Mouse (Mus musculus) kidney, postnatal 0 days (tissue): Measurements from ENCODE around the gene Macrod2. TPM values are rescaled to one million over a fixed set of nuclear protein-coding genes. Genes with fewer than 3 reads are reported as not detected.

Experiments used
- ATAC-seq: fragments of 200-750 bp; cut with Nextera tagmentation; replicated peaks from 2 replicates; pipeline ENCODE4 v1.8.0; 2017; ENCODE audit warnings: low read depth, moderate number of reproducible peaks, moderate TSS enrichment, moderate library complexity; ENCODE audit not compliant: low FRiP score
- DNase-seq: peaks from one replicate; pipeline ENCODE4 v3.0.0-alpha.2; 2016; ENCODE audit warnings: low spot score
- H3K27ac ChIP-seq: fragments of 300-500 bp; sonication (generic); 2 replicates; pipeline ENCODE4 v1.5.1; 2014; ENCODE audit warnings: mild to moderate bottlenecking
- H3K27me3 ChIP-seq: fragments of 300-500 bp; sonication (generic); 2 replicates; pipeline ENCODE4 v1.6.1; 2014; ENCODE audit warnings: low read length, mixed read lengths; ENCODE audit not compliant: insufficient read depth
- H3K36me3 ChIP-seq: fragments of 300-500 bp; sonication (generic); 2 replicates; pipeline ENCODE4 v1.6.1; 2014; ENCODE audit warnings: low read length, mixed read lengths; ENCODE audit not compliant: insufficient read depth
- H3K4me1 ChIP-seq: fragments of 300-500 bp; sonication (generic); replicated peaks from 2 replicates; pipeline ENCODE4 v1.6.1; 2014; ENCODE audit warnings: antibody characterized with exemption, low read length, mixed read lengths; ENCODE audit not compliant: insufficient read depth
- H3K4me2 ChIP-seq: fragments of 300-500 bp; sonication (generic); 2 replicates; pipeline ENCODE4 v1.6.1; 2014; ENCODE audit warnings: mild to moderate bottlenecking, low read length, moderate library complexity, mixed read lengths
- H3K4me3 ChIP-seq: fragments of 300-500 bp; sonication (generic); replicated peaks from 2 replicates; pipeline ENCODE4 v1.5.1; 2014; ENCODE audit warnings: low read depth, low read length
- H3K9ac ChIP-seq: fragments of 300-500 bp; sonication (generic); 2 replicates; pipeline ENCODE4 v1.6.1; 2014; ENCODE audit warnings: low read depth, low read length
- H3K9me3 ChIP-seq: fragments of 300-500 bp; sonication (generic); replicated peaks from 2 replicates; pipeline ENCODE4 v1.6.1; 2016; ENCODE audit warnings: low read length, inconsistent platforms, mixed read lengths
- CTCF ChIP-seq: IDR thresholded peaks from 2 replicates; pipeline ENCODE4 v1.5.1; 2016; ENCODE audit warnings: antibody characterized with exemption, low read depth, mild to moderate bottlenecking, moderate library complexity
- WGBS: fragments of 180-500 bp; shearing (Covaris S2); extraction: QIAGEN DNeasy Blood & Tissue Kit; methylation state at CpG from one replicate; pipeline ENCODE4 v1.1.7; 2014; 5-methylcytosine and 5-hydroxymethylcytosine counted together
- polyA plus RNA-seq: library from polyadenylated mRNA; unstranded; fragments of >200 nt; fragmentation: Nextera tagmentation; extraction: Ambion mirVana; gene quantifications from 2 replicates; pipeline ENCODE4 v1.2.1, GENCODE M21; 2015

The Macrod2 gene
- polyA plus RNA-seq, 1 experiment from 2014 or later = 28.6 TPM

GRCm38 (mm10) chr2:141073981-141074855, 679.1 kb downstream of the Macrod2 start:
- WGBS = 88% methylated on average over 8 of the region's 8 CpGs

GRCm38 (mm10) chr2:141078221-141078620, 683.1 kb downstream of the Macrod2 start:
- H3K36me3 ChIP-seq = no peaks in the 10 kb centered on the region
- DNase-seq (no peak), ATAC-seq (no peak)
- no peak overlapping the region for H3K27ac ChIP-seq
- no peak for TF ChIP-seq CTCF
- H3K27me3 ChIP-seq = no peaks in the 10 kb centered on the region
- no peaks in the 10 kb centered on the region for H3K9me3 ChIP-seq
- H3K9ac ChIP-seq = no peak overlapping the region
- H3K4me1 ChIP-seq = no peaks in the 10 kb centered on the region
- H3K4me3 ChIP-seq = no peak overlapping the region
- H3K4me2 ChIP-seq = no peak overlapping the region

More at GRCm38 (mm10) chr2:141073981-141074855, 679.1 kb downstream of the Macrod2 start:
- Histone ChIP-seq H3K27me3 (no peaks in the 10 kb centered on the region), H3K4me3 (no peak overlapping the region), H3K9me3 (no peaks in the 10 kb centered on the region), H3K36me3 (no peaks in the 10 kb centered on the region), H3K4me1 (no peaks in the 10 kb centered on the region), H3K4me2 (no peak overlapping the region), H3K27ac (no peak overlapping the region), H3K9ac (no peak overlapping the region)
- DNase-seq = no peak
- ATAC-seq = no peak
- no peak for TF ChIP-seq CTCF

GRCm38 (mm10) chr2:141091320-141091719, 696.2 kb downstream of the Macrod2 start:
- H3K4me1 ChIP-seq = no peaks in the 10 kb centered on the region
- H3K4me3 ChIP-seq = no peak overlapping the region
- no peak overlapping the region for H3K4me2 ChIP-seq
- no peak overlapping the region for H3K27ac ChIP-seq
- no peak for ATAC-seq
- WGBS = 83% methylated on average over 3 of the region's 3 CpGs
- H3K9me3 ChIP-seq = no peaks in the 10 kb centered on the region
- H3K27me3 ChIP-seq = no peaks in the 10 kb centered on the region
- DNase-seq = no peak
- H3K36me3 ChIP-seq = no peaks in the 10 kb centered on the region
- TF ChIP-seq CTCF = no peak
- no peak overlapping the region for H3K9ac ChIP-seq

- Histone ChIP-seq H3K4me1 (no peaks in the 10 kb centered on the region), H3K9me3 (no peaks in the 10 kb centered on the region), H3K9ac (no peak overlapping the region), H3K36me3 (no peaks in the 10 kb centered on the region), H3K4me2 (no peak overlapping the region), H3K27me3 (no peaks in the 10 kb centered on the region), H3K27ac (no peak overlapping the region), H3K4me3 (no peak overlapping the region)
- ATAC-seq = no peak
- no peak for DNase-seq
- no peak for TF ChIP-seq CTCF
- WGBS = 70% methylated on average over 1 of the region's 1 CpGs
Measured at GRCm38 (mm10) chr2:141117579-141117978, 722.5 kb downstream of the Macrod2 start.

- Histone ChIP-seq H3K27me3 (no peaks in the 10 kb centered on the region), H3K4me3 (no peak overlapping the region), H3K4me1 (no peaks in the 10 kb centered on the region), H3K9ac (no peak overlapping the region), H3K4me2 (no peak overlapping the region), H3K36me3 (no peaks in the 10 kb centered on the region), H3K9me3 (no peaks in the 10 kb centered on the region), H3K27ac (no peak overlapping the region)
- TF ChIP-seq CTCF = no peak
- WGBS = 68% methylated on average over 1 of the region's 1 CpGs
- ATAC-seq (no peak), DNase-seq (no peak)
Measured at GRCm38 (mm10) chr2:141123875-141124274, 728.8 kb downstream of the Macrod2 start.

- Histone ChIP-seq H3K4me1 (no peaks in the 10 kb centered on the region), H3K4me2 (no peak overlapping the region), H3K27ac (no peak overlapping the region), H3K4me3 (no peak overlapping the region), H3K27me3 (no peaks in the 10 kb centered on the region), H3K36me3 (no peaks in the 10 kb centered on the region), H3K9me3 (no peaks in the 10 kb centered on the region), H3K9ac (no peak overlapping the region)
- ATAC-seq = peak; percentile 68
- DNase-seq = no peak
- TF ChIP-seq CTCF = no peak
Measured at GRCm38 (mm10) chr2:141125638-141126037, 730.5 kb downstream of the Macrod2 start.

- ATAC-seq (no peak), DNase-seq (no peak)
- WGBS = 37% methylated on average over 2 of the region's 2 CpGs
- no peak overlapping the region for H3K9ac ChIP-seq
- TF ChIP-seq CTCF = no peak
- H3K4me2 ChIP-seq = no peak overlapping the region
- H3K9me3 ChIP-seq = no peaks in the 10 kb centered on the region
- H3K4me3 ChIP-seq = no peak overlapping the region
- no peaks in the 10 kb centered on the region for H3K27me3 ChIP-seq
- no peaks in the 10 kb centered on the region for H3K4me1 ChIP-seq
- H3K36me3 ChIP-seq = no peaks in the 10 kb centered on the region
- no peak overlapping the region for H3K27ac ChIP-seq
Measured at GRCm38 (mm10) chr2:141142266-141142665, 747.2 kb downstream of the Macrod2 start.
